Mouse (Mus musculus): ENCODE measurements at regions not wholly inside any gene's neighbourhood (a gene's known extent, or its start where the extent isn't known, plus 50 kb on each side); places are given as distances from the start of the nearest gene placed in this dataset.

GRCm38 (mm10) chr4:9132982-9133625 is 894.3 kb upstream of the Car8 start:
- DNase-seq (ENCODE audit: low spot score) = no peak

- no peak for DNase-seq (ENCODE audit: low spot score)
Measured at GRCm38 (mm10) chr4:9132356-9132755, 893.5 kb upstream of the Car8 start.

DNA sequence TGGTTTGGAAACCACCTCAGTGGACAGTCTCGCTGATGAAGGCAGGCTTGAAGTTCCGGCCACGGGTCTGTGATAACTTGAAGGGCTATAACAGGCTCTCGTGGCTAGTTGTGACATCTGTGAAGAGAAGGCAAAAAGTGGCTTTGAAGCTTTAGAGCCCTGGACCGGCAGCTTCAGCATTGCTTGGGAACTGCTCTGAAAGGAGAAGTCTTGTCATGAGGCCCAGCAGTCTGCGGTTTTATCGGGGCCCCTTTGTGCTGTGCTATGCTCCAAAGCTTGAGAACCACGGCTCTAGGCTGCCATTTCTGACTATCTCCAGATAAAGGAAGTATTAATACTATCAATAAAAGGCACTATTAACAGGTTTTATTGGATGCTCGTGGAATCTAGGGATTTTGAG is 892.8 kb upstream of the Car8 start:
- DNase-seq (ENCODE audit: low spot score) = no peak

DNA sequence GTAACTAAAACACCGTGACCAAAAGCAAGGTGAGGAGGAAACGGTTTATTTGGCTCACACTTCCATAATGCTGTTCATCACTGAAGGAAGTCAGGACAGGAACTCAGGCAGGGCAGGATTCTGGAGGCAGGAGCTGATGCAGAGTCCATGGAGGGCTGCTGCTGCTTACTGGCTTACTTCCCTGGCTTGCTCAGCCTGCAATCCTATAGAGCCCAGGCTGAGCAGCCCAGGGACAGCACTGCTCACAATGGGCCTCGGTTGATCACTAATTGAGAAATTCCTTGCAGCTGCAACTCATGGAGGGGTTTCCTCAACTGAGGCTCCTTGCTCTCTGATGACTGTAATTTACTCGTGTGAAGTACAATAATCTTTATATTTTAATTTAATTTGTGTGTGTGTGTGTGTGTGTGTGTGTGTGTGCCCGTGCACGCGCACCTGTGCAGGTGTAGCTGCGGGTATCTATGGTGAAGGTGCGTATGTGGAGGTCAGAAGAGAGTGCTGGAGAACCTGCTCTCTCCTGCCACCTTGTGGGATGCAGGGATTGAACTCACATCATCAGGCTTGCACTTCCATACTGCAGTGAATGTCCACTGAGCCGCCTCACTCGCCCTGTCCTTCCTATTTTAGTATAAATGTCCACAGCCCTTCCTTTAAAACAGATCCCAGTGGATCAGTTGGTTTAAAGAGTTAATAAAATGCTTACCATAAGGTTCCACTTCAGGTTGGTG is 886.6 kb upstream of the Car8 start:
- no peak for DNase-seq (ENCODE audit: low spot score)

- no peak for DNase-seq (ENCODE audit: low spot score)
Measured at GRCm38 (mm10) chr4:9124586-9125232, 885.9 kb upstream of the Car8 start.

DNA sequence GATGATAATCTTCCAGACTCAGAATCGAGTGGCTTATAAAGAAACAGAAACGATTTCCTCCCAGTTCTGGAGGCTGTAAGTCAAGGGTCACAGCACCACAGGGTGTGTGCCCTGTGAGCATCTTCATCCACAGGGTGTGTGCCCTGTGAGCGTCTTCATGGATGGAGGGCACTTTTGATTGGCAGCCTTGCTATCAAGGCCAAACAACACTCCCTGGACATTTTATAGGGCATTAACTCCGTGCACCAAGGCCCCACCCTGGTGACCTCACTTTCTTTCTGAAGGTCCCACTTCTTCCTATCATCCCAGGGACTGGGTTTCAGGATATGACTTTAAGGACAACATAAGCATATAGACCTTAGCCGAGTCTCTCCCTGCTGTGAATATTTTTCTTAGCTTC is 885.3 kb upstream of the Car8 start:
- no peak for DNase-seq (ENCODE audit: low spot score)

- DNase-seq (ENCODE audit: low spot score) = no peak
Measured at GRCm38 (mm10) chr4:9123396-9124031, 884.7 kb upstream of the Car8 start.

DNA sequence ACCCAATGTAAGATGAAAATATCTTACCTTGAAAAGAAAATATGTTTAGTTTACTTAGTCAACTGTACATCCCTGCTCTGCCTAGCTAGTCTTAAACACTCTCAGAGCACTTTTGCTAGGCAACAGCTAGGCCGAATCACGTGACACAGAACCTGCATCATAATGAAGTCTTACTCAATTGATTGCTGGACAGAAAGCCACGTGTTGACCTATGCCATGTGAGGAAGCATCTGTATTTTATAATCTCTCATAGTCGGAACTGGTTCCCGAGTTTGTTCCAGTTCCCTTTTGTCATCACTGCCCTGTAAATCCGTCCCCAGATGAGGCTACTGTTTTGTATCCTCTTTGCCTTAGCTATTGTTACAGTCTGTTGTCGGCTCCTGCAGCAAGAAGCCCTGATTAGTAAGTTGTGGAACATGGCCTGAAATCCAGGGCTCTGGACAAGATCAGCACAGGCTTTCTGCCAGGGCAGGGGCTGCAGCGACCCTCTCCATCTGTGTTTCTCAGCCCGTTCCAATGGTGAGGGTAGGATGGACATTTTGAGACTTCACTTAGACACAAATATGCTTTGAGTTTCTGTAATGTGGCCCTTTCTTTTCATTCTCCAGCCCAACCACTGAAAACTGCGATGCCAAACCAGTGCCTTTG is 883.9 kb upstream of the Car8 start:
- DNase-seq (ENCODE audit: low spot score) = no peak

- no peak for DNase-seq (ENCODE audit: low spot score)
Measured at GRCm38 (mm10) chr4:9116955-9117647, 878.3 kb upstream of the Car8 start.

- no peak for DNase-seq (ENCODE audit: low spot score)
Measured at GRCm38 (mm10) chr4:9115874-9116273, 877.0 kb upstream of the Car8 start.

GRCm38 (mm10) chr4:9113982-9114381 is 875.1 kb upstream of the Car8 start:
- no peak for DNase-seq (ENCODE audit: low spot score)

DNA sequence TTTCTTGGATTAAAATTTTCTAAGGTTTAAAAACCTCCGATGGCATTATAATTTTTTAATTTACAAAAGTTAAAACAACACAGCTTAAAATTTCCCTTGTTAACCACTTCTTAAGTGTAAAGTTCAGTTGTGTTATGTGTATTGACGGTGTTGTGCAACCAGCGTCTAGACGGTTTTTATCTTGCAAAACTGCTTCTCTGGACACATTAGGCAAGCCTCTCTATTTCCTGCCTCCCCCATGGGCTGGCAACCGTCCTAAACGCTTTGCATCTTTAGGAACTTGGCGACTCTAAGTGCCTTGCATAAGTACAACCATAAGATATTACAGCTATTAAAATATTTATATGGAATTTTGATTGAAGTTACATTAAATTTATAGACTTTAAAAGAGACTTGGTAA is 871.5 kb upstream of the Car8 start:
- no peak for DNase-seq (ENCODE audit: low spot score)

DNA sequence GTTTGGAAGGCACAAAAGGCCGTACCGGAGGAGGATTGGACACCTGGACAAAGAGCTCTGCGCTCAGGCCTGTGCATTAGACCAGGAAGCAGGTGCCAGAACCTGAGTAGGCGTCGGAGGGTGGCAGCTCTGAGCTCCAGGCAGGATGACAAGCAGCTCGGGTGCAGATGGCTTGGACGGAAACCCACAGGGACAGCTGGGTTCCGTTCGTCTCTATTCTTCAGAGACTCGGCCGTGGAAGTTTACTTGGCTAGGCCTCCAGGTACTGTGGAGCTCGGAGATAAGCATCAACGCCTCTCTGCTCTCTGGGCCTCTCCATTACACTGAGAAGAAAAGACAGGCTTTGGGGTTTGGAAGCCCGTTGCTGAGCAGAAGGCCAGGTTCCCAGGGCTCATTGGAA is 868.5 kb upstream of the Car8 start:
- no peak for DNase-seq (ENCODE audit: low spot score)

- no peak for DNase-seq (ENCODE audit: low spot score)
Measured at GRCm38 (mm10) chr4:9106778-9107177, 867.9 kb upstream of the Car8 start.

GRCm38 (mm10) chr4:9104657-9105056 is 865.8 kb upstream of the Car8 start:
- DNase-seq (ENCODE audit: low spot score) = no peak

GRCm38 (mm10) chr4:9103958-9104357 is 865.1 kb upstream of the Car8 start:
- DNase-seq (ENCODE audit: low spot score) = no peak

DNA sequence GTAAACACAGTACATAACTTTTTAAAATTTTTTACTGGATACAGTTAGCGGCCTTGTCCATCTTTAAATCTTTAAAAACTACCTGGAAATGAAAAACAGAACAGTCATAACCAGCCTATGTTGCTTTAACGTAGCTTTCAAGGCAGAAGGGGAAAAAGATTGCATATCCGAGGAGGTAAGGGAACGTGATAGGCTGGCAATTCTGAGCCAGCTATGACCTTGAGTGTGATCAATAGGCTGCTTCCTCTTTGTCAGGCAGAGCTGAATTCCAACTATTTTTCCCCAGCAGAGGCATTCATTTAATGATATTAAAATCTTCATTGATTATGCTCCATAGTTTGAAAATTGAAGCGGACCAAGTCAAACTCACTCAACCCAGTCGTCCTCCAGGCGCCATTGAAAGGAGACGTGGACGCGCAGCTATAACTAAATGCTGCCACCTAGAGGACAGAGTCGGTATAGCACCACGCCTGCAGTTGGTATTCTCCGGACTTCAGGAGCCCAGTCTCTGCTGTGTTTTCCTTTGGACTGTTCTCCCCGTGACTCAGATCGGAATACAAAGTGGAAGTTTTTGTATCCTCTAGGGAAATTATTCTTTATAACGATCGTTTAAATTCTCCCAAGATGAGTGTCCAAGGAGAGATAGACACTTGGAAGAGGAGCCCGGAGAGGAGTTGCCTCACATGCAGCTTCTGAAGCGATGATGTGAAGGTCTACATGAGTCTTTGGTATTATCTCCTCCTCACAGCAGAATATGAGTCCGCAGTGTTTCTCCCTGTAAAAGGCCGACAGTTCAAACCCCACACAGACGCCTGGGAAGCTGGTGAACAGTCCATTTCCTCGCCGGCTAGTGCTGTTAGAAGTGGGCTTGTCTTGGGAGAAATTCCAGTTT is 858.2 kb upstream of the Car8 start:
- DNase-seq (ENCODE audit: low spot score) = peak; percentile 59

GRCm38 (mm10) chr4:9096274-9096673 is 857.4 kb upstream of the Car8 start:
- DNase-seq (ENCODE audit: low spot score) = no peak

- no peak for DNase-seq (ENCODE audit: low spot score)
Measured at GRCm38 (mm10) chr4:9095646-9096045, 856.8 kb upstream of the Car8 start.

DNA sequence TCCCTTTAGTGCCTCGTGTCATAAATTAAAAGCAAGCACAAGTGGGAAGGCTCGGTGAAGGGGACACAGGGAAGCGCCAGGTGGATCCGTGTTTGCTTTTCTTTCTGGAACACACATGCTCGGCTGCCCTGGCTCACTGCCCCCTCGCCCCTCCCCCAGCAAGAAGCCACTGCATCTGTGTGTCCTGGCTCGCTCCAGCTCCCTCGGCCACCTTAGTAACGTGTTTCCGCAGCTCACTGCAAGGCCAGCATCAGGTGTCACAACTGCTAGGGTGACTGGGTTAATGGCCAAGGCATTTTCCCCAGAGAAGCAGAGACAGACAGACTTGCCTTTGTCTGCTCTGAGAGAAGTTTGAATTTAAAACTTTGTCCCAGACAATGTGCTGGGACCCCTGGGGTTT is 855.7 kb upstream of the Car8 start:
- no peak for DNase-seq (ENCODE audit: low spot score)

GRCm38 (mm10) chr4:9094076-9094475 is 855.2 kb upstream of the Car8 start:
- DNase-seq (ENCODE audit: low spot score) = no peak

All from left cerebral cortex, adult 11 months (tissue).